Mouse (Mus musculus) heart, adult 2 months (tissue): ENCODE results near the gene Madd.

Experiments
- CTCF ChIP-seq: fragments of 200-600 bp; IDR thresholded peaks from 2 replicates; pipeline ENCODE4 v1.8.1; 2022; ENCODE audit warnings: antibody characterized with exemption, mild to moderate bottlenecking, moderate library complexity
- EP300 ChIP-seq: fragments of 200-500 bp; IDR thresholded peaks from 2 replicates; pipeline ENCODE4 v1.6.1; 2011; ENCODE audit warnings: low read depth, low read length, control low read depth; ENCODE audit not compliant: insufficient read depth
- POLR2A ChIP-seq: fragments of 200-500 bp; IDR thresholded peaks from 2 replicates; pipeline ENCODE4 v1.6.1; 2011; ENCODE audit warnings: mild to moderate bottlenecking, low read depth, low read length, control low read depth; ENCODE audit not compliant: insufficient read depth

DNA sequence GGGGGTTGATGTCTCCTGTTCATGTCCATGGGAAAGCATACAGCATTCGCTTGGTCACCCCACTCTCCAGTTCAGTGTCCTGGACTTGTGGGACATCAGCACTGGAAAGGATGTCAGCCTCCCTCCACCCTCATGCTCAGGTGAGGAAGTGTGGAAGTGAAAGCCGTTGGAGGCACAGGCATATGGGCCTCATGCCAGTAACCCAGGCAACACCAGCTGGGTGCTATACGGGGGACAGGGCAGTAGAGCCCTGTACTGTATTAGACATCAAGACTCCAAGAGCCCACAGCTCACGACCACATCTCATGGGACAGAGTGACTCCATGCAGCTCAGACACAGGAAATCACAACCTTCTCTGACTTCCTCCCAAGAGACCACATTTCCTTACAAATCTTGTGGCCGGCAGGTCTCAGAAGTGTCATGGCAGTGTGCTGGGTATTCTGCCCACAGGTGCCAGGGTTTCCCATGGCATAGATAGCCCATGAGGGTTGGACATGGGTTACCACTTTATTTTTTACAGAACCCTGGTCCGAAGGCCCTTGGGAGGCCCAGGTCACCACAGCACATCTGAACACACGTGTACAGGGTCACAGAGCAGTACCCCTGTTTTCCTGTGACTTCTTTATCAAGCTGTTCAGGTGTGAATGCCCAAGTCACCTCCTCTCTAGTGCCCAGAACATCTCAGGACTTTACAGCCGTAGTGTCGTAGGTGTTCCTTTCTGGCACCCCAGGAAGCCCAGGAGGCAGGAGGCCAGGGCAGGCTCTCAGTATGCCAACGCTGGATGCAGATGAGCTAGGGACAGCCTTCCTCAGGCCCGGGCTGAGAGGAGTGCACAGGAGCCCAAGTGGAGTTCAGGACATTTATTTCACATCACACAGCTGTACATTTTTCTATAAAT, 46.9 kb downstream of the Madd start:
- TF ChIP-seq POLR2A: peak; percentile 40; the same call in 1 of the 2 replicates
- TF ChIP-seq CTCF: no peak
- TF ChIP-seq EP300: no peak; the same call in 1 of the 2 replicates
